Comparison of ENCODE assay signal across 10 mouse cellular contexts in the genomic region with DNA sequence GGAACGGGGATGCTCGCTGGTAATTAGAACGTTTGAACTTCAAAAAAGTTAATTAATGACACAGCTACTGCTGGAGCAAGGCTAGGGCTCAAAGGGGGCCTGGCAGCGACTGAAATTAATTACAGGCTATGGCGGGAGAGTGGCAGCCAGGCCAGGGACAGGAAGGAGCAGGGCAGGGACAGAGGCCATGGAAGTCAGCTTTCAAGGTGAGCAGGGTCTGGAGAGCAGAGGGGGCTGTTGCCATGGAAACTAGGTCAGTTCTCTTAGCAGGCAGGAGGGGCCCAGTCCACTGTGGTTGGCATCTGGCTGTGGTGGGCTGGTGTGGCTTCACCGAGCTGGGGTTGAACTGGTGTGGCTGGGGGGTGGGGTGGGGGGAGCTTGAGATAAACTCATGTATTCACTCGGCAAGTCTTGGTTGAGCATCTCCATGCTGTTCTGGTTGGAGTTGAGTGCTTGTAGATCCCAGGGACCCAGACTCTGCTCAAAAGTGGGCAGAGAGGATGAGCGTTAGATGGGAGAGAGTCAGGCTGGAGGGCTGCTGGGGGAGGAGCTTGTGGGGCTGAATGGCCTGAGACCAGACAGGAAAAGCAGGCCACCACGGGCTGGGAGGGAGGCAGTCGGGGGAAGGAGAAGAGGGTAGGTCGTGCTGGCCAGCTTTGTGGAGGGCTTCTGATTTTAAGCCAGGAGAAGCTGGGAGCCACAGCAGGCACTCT. TPM values are rescaled to one million over a fixed set of nuclear protein-coding genes. Genes with fewer than 3 reads are reported as not detected.
DNase-seq lines count a peak whose midpoint lies in the region; ATAC-seq lines count a peak whose summit lies in the region.
"Had no signal": no experiment of that assay in that cellular context is flagged by ENCODE, and none has a peak within 500 bp of the region (broad histone marks: within the 10 kb centered on the region; RNA-seq: fewer than 3 reads in every experiment).

No protein-coding gene starts in this region.

- DNase-seq in heart, embryonic 10.5 days (ENCODE audit: low spot score), result no peak
- no peak for DNase-seq in heart, postnatal 36 days
- DNase-seq in Muller cell, postnatal 12 days (ENCODE audit: inconsistent ontology term), result peak; percentile 42
- no peak for DNase-seq in midbrain, embryonic 11.5 days (ENCODE audit: low spot score, missing footprints)
- no peak for DNase-seq in left cerebral cortex, adult 9 months (ENCODE audit: low spot score in 2 of 2)
- no peak for DNase-seq in spleen, postnatal 10 days (ENCODE audit: low spot score in 2 of 2)
- no peak for DNase-seq in heart, postnatal 4 days

- H3K9me3 ChIP-seq in heart, embryonic 10.5 days, result no peaks in the 10 kb centered on the region
- no peaks in the 10 kb centered on the region for H3K9me3 ChIP-seq in forebrain, embryonic 13.5 days (replicated peaks)
- H3K9me3 ChIP-seq in midbrain, embryonic 11.5 days (ENCODE audit: control insufficient read depth, low read length), result no peaks in the 10 kb centered on the region
- H3K9me3 ChIP-seq: heart, embryonic 15.5 days; limb, embryonic 13.5 days had no signal

- no peaks in the 10 kb centered on the region for H3K36me3 ChIP-seq in heart, embryonic 10.5 days
- no peaks in the 10 kb centered on the region for H3K36me3 ChIP-seq in forebrain, embryonic 13.5 days (ENCODE audit: poor library complexity, severe bottlenecking)
- no peaks in the 10 kb centered on the region for H3K36me3 ChIP-seq in midbrain, embryonic 11.5 days (ENCODE audit: control insufficient read depth, insufficient read depth, low read length)
- H3K36me3 ChIP-seq: heart, embryonic 15.5 days; limb, embryonic 13.5 days had no signal

- H3K4me3 ChIP-seq in heart, embryonic 10.5 days, result no peak overlapping the region
- no peak overlapping the region for H3K4me3 ChIP-seq in forebrain, embryonic 13.5 days
- H3K4me3 ChIP-seq in midbrain, embryonic 11.5 days (ENCODE audit: low read depth, low read length), result no peak overlapping the region
- H3K4me3 ChIP-seq: heart, embryonic 15.5 days; limb, embryonic 13.5 days had no signal

- ATAC-seq in forebrain, embryonic 13.5 days, result 0 out of 2 replicates have a peak, but pooled peaks have one; percentile 27
- ATAC-seq in midbrain, embryonic 11.5 days (ENCODE audit: low FRiP score), result peak; percentile 63; the same call in 1 of the 2 replicates

- peak overlapping the region; percentile 62; the same call in 1 of the 2 replicates for H3K27ac ChIP-seq in heart, embryonic 10.5 days
- H3K27ac ChIP-seq in forebrain, embryonic 13.5 days, result no peak overlapping the region
- no peak overlapping the region for H3K27ac ChIP-seq in midbrain, embryonic 11.5 days (ENCODE audit: low read depth, low read length)
- H3K27ac ChIP-seq: heart, embryonic 15.5 days; limb, embryonic 13.5 days had no signal

- 0 out of 2 replicates have a peak overlapping the region, but pooled peaks have one; percentile 43 for H3K9ac ChIP-seq in forebrain, embryonic 13.5 days
- H3K9ac ChIP-seq in midbrain, embryonic 11.5 days (ENCODE audit: low read length), result peak overlapping the region; percentile 3; the same call in 1 of the 2 replicates
- H3K9ac ChIP-seq: heart, embryonic 15.5 days; limb, embryonic 13.5 days had no signal

- intact Hi-C loops in heart, postnatal 36 days (cut with DNase I), result no loop called here

- WGBS in heart, embryonic 10.5 days, result 31% methylated on average over 11 of the region's 11 CpGs
- 9% methylated on average over 11 of the region's 11 CpGs for WGBS in forebrain, embryonic 13.5 days
- 20% methylated on average over 11 of the region's 11 CpGs for WGBS in midbrain, embryonic 11.5 days

- H3K4me2 ChIP-seq in forebrain, embryonic 13.5 days, result no peak overlapping the region
- no peak overlapping the region for H3K4me2 ChIP-seq in midbrain, embryonic 11.5 days
- H3K4me2 ChIP-seq: heart, embryonic 15.5 days; limb, embryonic 13.5 days had no signal

- peaks cover 50% of the 10 kb centered on the region for H3K27me3 ChIP-seq in heart, embryonic 10.5 days (ENCODE audit: insufficient read depth, poor library complexity, severe bottlenecking)
- no peaks in the 10 kb centered on the region for H3K27me3 ChIP-seq in forebrain, embryonic 13.5 days
- H3K27me3 ChIP-seq in midbrain, embryonic 11.5 days (ENCODE audit: control insufficient read depth, insufficient read depth, low read length), result no peaks in the 10 kb centered on the region
- H3K27me3 ChIP-seq: limb, embryonic 13.5 days had no signal

- peaks cover 10% of the 10 kb centered on the region for H3K4me1 ChIP-seq in heart, embryonic 10.5 days
- H3K4me1 ChIP-seq in forebrain, embryonic 13.5 days, result peaks cover 30% of the 10 kb centered on the region
- peaks cover 17% of the 10 kb centered on the region for H3K4me1 ChIP-seq in midbrain, embryonic 11.5 days (ENCODE audit: control insufficient read depth, insufficient read depth, low read length)

RNA-seq across cellular contexts. Expression of gene Cacna1i, which starts 31.7 kb away (rescaled TPM):
- 0.04 TPM in 1 of 2 replicates, not detected in the other for polyA plus RNA-seq in heart, embryonic 10.5 days (2016; fragmentation: Nextera tagmentation; extraction: Ambion mirVana)
- total RNA-seq in heart, postnatal 36 days (2021), result under 1 TPM in 1 of 2 experiments, not detected in 1; 0.03 TPM
- 0.25 and 0.39 TPM in 2 replicates for polyA plus RNA-seq in forebrain, embryonic 13.5 days (2015; fragmentation: Nextera tagmentation; extraction: Ambion mirVana)
- 0.03 and 0.05 TPM in 2 replicates for polyA plus RNA-seq in midbrain, embryonic 11.5 days (2014; fragmentation: Nextera tagmentation; extraction: Ambion mirVana)
- under 1 TPM in 1 of 2 experiments, not detected in 1; 0.05 TPM for total RNA-seq in heart, postnatal 4 days (2021)
- polyA plus RNA-seq: heart, embryonic 15.5 days had no signal

RNA-seq across cellular contexts. Expression of gene Rps19bp1, which starts 54.6 kb away (rescaled TPM):
- polyA plus RNA-seq in heart, embryonic 10.5 days (2016; fragmentation: Nextera tagmentation; extraction: Ambion mirVana), result 46.1 and 62.5 TPM in 2 replicates
- total RNA-seq in heart, postnatal 36 days (2021), result 10 to 100 TPM; 11.5 to 15.8 TPM
- 62.0 and 63.8 TPM in 2 replicates for polyA plus RNA-seq in forebrain, embryonic 13.5 days (2015; fragmentation: Nextera tagmentation; extraction: Ambion mirVana)
- 70.9 and 75.4 TPM in 2 replicates for polyA plus RNA-seq in midbrain, embryonic 11.5 days (2014; fragmentation: Nextera tagmentation; extraction: Ambion mirVana)
- total RNA-seq in heart, postnatal 4 days (2021), result 10 to 100 TPM; 26.1 to 27.2 TPM
